Mouse (Mus musculus) MEL (cell line): ENCODE measurements around the gene Megf8.

Experiments
- BHLHE40 ChIP-seq: IDR thresholded peaks from 2 replicates; pipeline ENCODE4 v1.6.1; 2012; ENCODE audit warnings: low read depth, mild to moderate bottlenecking, inconsistent platforms, low read length, improper control_type of control experiment, borderline replicate concordance
- CTCF ChIP-seq, 3 experiments: IDR thresholded peaks in 2 of 3; conservative IDR thresholded peaks in 1 of 3; 2 replicates each; pipeline ENCODE4 v1.5.1; 2011 to 2012; ENCODE audit warnings: low read length in 3 of 3, low read depth in 2 of 3, mild to moderate bottlenecking in 2 of 3, improper control_type of control experiment in 1 of 3, inconsistent platforms in 1 of 3, mixed read lengths in 1 of 3, moderate library complexity in 1 of 3; ENCODE audit not compliant: control insufficient read depth in 1 of 3, insufficient read depth in 1 of 3, poor library complexity in 1 of 3, severe bottlenecking in 1 of 3
- ELF1 ChIP-seq: IDR thresholded peaks from 2 replicates; pipeline ENCODE4 v1.6.1; 2014; ENCODE audit warnings: low read depth, mild to moderate bottlenecking, inconsistent platforms, low read length, improper control_type of control experiment, moderate library complexity
- EP300 ChIP-seq, 2 experiments: IDR thresholded peaks; 2 replicates each; pipeline ENCODE4 v1.6.1; 2011; ENCODE audit warnings: improper control_type of control experiment in 2 of 2, low read length in 2 of 2, low read depth in 1 of 2, mild to moderate bottlenecking in 1 of 2
- MAZ ChIP-seq: IDR thresholded peaks from 2 replicates; pipeline ENCODE4 v1.6.1; 2012; ENCODE audit warnings: low read depth, mild to moderate bottlenecking, inconsistent platforms, low read length, improper control_type of control experiment
- POLR2A ChIP-seq, 2 experiments: IDR thresholded peaks; 2 replicates each; pipeline ENCODE4 v1.6.1; 2011 to 2012; ENCODE audit warnings: low read length in 2 of 2, mild to moderate bottlenecking in 2 of 2, control low read depth in 1 of 2, improper control_type of control experiment in 1 of 2, low read depth in 1 of 2, moderate library complexity in 1 of 2; ENCODE audit not compliant: control insufficient read depth in 1 of 2, insufficient read depth in 1 of 2, poor library complexity in 1 of 2
- RCOR1 ChIP-seq: IDR thresholded peaks from 2 replicates; pipeline ENCODE4 v1.6.1; 2012; ENCODE audit warnings: low read depth, mild to moderate bottlenecking, inconsistent platforms, low read length, improper control_type of control experiment
- USF2 ChIP-seq, 2 experiments: IDR thresholded peaks; 2 replicates each; pipeline ENCODE4 v1.6.1; 2011 to 2012; ENCODE audit warnings: improper control_type of control experiment in 2 of 2, low read length in 2 of 2, borderline replicate concordance in 1 of 2, inconsistent platforms in 1 of 2, low read depth in 1 of 2, mild to moderate bottlenecking in 1 of 2; ENCODE audit not compliant: insufficient read depth in 1 of 2

GRCm38 (mm10) chr7:25402671-25403101 lies 85.7 kb downstream of the Megf8 start:
- peak; percentile 74 to 82 (median 78) for TF ChIP-seq CTCF (IDR thresholded peaks at IDR 0.05 in 2 of 3, conservative IDR thresholded peaks at IDR 0.05 in 1 of 3; ENCODE audit: control insufficient read depth in 1 of 3, insufficient read depth in 1 of 3, low read depth in 2 of 3, low read length in 3 of 3, poor library complexity in 1 of 3, severe bottlenecking in 1 of 3)
- no peak for TF ChIP-seq USF2 (IDR thresholded peaks at IDR 0.05; ENCODE audit: borderline replicate concordance in 1 of 2, insufficient read depth in 1 of 2, low read depth in 1 of 2, low read length in 2 of 2)
- TF ChIP-seq ELF1, result no peak
- no peak for TF ChIP-seq POLR2A (IDR thresholded peaks at IDR 0.05; ENCODE audit: control insufficient read depth in 1 of 2, insufficient read depth in 1 of 2, low read depth in 1 of 2, low read length in 2 of 2, poor library complexity in 1 of 2)
- no peak for TF ChIP-seq BHLHE40
- peak; percentile 63; the same call in 1 of the 2 replicates for TF ChIP-seq RCOR1
- TF ChIP-seq EP300 (IDR thresholded peaks at IDR 0.05; ENCODE audit: low read depth in 1 of 2, low read length in 2 of 2), result peak; percentile 65 to 70
- no peak for TF ChIP-seq MAZ
